In genomic region chr2:130400046-130400445, GRCm38 (mm10) we compare ENCODE assay signal across 17 mouse cellular contexts. TPM values are rescaled to one million over a fixed set of nuclear protein-coding genes. Genes with fewer than 3 reads are reported as not detected.
"Had no signal": no experiment of that assay in that cellular context is flagged by ENCODE, and none has a peak within 500 bp of the region (broad histone marks: within the 10 kb centered on the region; RNA-seq: fewer than 3 reads in every experiment).

No protein-coding gene starts in this region.

- DNase-seq: cerebellum, postnatal 10 days; cerebellum, postnatal 14 days; cerebellum, postnatal 25 days; cerebellum, postnatal 36 days; embryo, embryonic 11 days; forebrain, postnatal 0 days; gastrocnemius, adult 2 months; gastrocnemius, postnatal 10 days; gastrocnemius, postnatal 14 days; gastrocnemius, postnatal 25 days; gastrocnemius, postnatal 36 days; heart, adult 18-20 months; heart, adult 2 months had no signal

RNA-seq across cellular contexts. Expression of gene Gm28372, which starts 5.0 kb away (rescaled TPM):
- total RNA-seq: common myeloid progenitor, adult 5-6 weeks; forebrain, postnatal 0 days; gastrocnemius, adult 2 months; gastrocnemius, adult 8-10 months; gastrocnemius, postnatal 10 days; gastrocnemius, postnatal 14 days; gastrocnemius, postnatal 25 days; gastrocnemius, postnatal 36 days; gastrocnemius, postnatal 4 days; granulocyte monocyte progenitor cell, adult 5-6 weeks; heart, adult 18-20 months; heart, adult 2 months had no signal

RNA-seq across cellular contexts. Expression of gene 1700020A23Rik, which starts 5.0 kb away (rescaled TPM):
- total RNA-seq: common myeloid progenitor, adult 5-6 weeks; forebrain, postnatal 0 days; gastrocnemius, adult 2 months; gastrocnemius, adult 8-10 months; gastrocnemius, postnatal 10 days; gastrocnemius, postnatal 14 days; gastrocnemius, postnatal 25 days; gastrocnemius, postnatal 36 days; gastrocnemius, postnatal 4 days; granulocyte monocyte progenitor cell, adult 5-6 weeks; heart, adult 18-20 months; heart, adult 2 months had no signal

RNA-seq across cellular contexts. Expression of gene Tmem239, which starts 6.2 kb away (rescaled TPM):
- total RNA-seq: common myeloid progenitor, adult 5-6 weeks; forebrain, postnatal 0 days; gastrocnemius, adult 2 months; gastrocnemius, adult 8-10 months; gastrocnemius, postnatal 10 days; gastrocnemius, postnatal 14 days; gastrocnemius, postnatal 25 days; gastrocnemius, postnatal 36 days; gastrocnemius, postnatal 4 days; granulocyte monocyte progenitor cell, adult 5-6 weeks; heart, adult 18-20 months; heart, adult 2 months had no signal
